Mouse (Mus musculus): ENCODE measurements at regions not wholly inside any gene's neighbourhood (a gene's known extent, or its start where the extent isn't known, plus 50 kb on each side); places are given as distances from the start of the nearest gene placed in this dataset.

- TF ChIP-seq CHD2 (IDR thresholded peaks at IDR 0.05; ENCODE audit: low read depth, low read length) (no peak), HCFC1 (IDR thresholded peaks at IDR 0.05; ENCODE audit: borderline replicate concordance, insufficient read depth, low read length) (no peak), ZC3H11A (IDR thresholded peaks at IDR 0.05; ENCODE audit: borderline replicate concordance, low read depth, low read length) (no peak), ZNF384 (IDR thresholded peaks at IDR 0.05; ENCODE audit: low read depth, low read length) (no peak), MAFK (IDR thresholded peaks at IDR 0.05; ENCODE audit: insufficient read depth, low read depth, low read length) (no peak)
These were observed 69.1 kb upstream of the Ccnd1 start for GRCm38 (mm10) chr7:145008662-145009333.

GRCm38 (mm10) chr7:145007216-145007615, 67.5 kb upstream of the Ccnd1 start:
- Histone ChIP-seq H3K9me3 (ENCODE audit: control insufficient read depth, insufficient read depth, low read depth, low read length) (no peaks in the 10 kb centered on the region), H3K9ac (ENCODE audit: insufficient read depth, low read depth, low read length, poor library complexity, severe bottlenecking) (no peak overlapping the region), H3K36me3 (ENCODE audit: control insufficient read depth, insufficient read depth, low read length, poor library complexity, severe bottlenecking) (no peaks in the 10 kb centered on the region), H3K4me3 (ENCODE audit: insufficient read depth in 1 of 2, low read depth in 1 of 2, low read length in 2 of 2, poor library complexity in 1 of 2, severe bottlenecking in 1 of 2) (no peak overlapping the region), H3K27ac (ENCODE audit: insufficient read depth, low read depth, low read length, poor library complexity, severe bottlenecking) (no peak overlapping the region), H3K4me1 (ENCODE audit: control insufficient read depth in 2 of 2, insufficient read depth in 2 of 2, low read length in 2 of 2, poor library complexity in 1 of 2) (peaks cover 0 to 2% of the 10 kb centered on the region in 2 experiments; a peak in 1 of 4 replicates)
- no peak for TF ChIP-seq MAFK (IDR thresholded peaks at IDR 0.05; ENCODE audit: insufficient read depth, low read depth, low read length)
- TF ChIP-seq ZC3H11A (IDR thresholded peaks at IDR 0.05; ENCODE audit: borderline replicate concordance, low read depth, low read length) = no peak
- TF ChIP-seq ZNF384 (IDR thresholded peaks at IDR 0.05; ENCODE audit: low read depth, low read length) = no peak
- TF ChIP-seq CHD2 (IDR thresholded peaks at IDR 0.05; ENCODE audit: low read depth, low read length) = no peak
- no peak for TF ChIP-seq HCFC1 (IDR thresholded peaks at IDR 0.05; ENCODE audit: borderline replicate concordance, insufficient read depth, low read length)
- no peak for DNase-seq (ENCODE audit: low read depth, low spot score)
- in situ Hi-C loops (cut with MboI; ENCODE audit: low sequenced_read_pairs in 2 of 2, unreplicated experiment in 2 of 2) = no loop called here

More at GRCm38 (mm10) chr7:145008662-145009333, 69.1 kb upstream of the Ccnd1 start:
- no peak for DNase-seq (ENCODE audit: low read depth, low spot score)
- Histone ChIP-seq H3K4me1 (ENCODE audit: control insufficient read depth in 2 of 2, insufficient read depth in 2 of 2, low read length in 2 of 2, poor library complexity in 1 of 2) (peaks cover 0 to 2% of the 10 kb centered on the region in 2 experiments; a peak in 1 of 4 replicates), H3K36me3 (ENCODE audit: control insufficient read depth, insufficient read depth, low read length, poor library complexity, severe bottlenecking) (no peaks in the 10 kb centered on the region), H3K4me3 (ENCODE audit: insufficient read depth in 1 of 2, low read depth in 1 of 2, low read length in 2 of 2, poor library complexity in 1 of 2, severe bottlenecking in 1 of 2) (no peak overlapping the region), H3K27ac (ENCODE audit: insufficient read depth, low read depth, low read length, poor library complexity, severe bottlenecking) (no peak overlapping the region), H3K9ac (ENCODE audit: insufficient read depth, low read depth, low read length, poor library complexity, severe bottlenecking) (no peak overlapping the region), H3K9me3 (ENCODE audit: control insufficient read depth, insufficient read depth, low read depth, low read length) (no peaks in the 10 kb centered on the region)
- in situ Hi-C loops (cut with MboI; ENCODE audit: low sequenced_read_pairs in 2 of 2, unreplicated experiment in 2 of 2) = no loop called here

- no peak for TF ChIP-seq ZNF384 (IDR thresholded peaks at IDR 0.05; ENCODE audit: low read depth, low read length)
These were observed 61.9 kb upstream of the Ccnd1 start for GRCm38 (mm10) chr7:145001503-145002084.

GRCm38 (mm10) chr7:144999741-145000140, 60.0 kb upstream of the Ccnd1 start:
- Histone ChIP-seq H3K4me3 (ENCODE audit: insufficient read depth in 1 of 2, low read depth in 1 of 2, low read length in 2 of 2, poor library complexity in 1 of 2, severe bottlenecking in 1 of 2) (no peak overlapping the region), H3K9ac (ENCODE audit: insufficient read depth, low read depth, low read length, poor library complexity, severe bottlenecking) (no peak overlapping the region), H3K27ac (ENCODE audit: insufficient read depth, low read depth, low read length, poor library complexity, severe bottlenecking) (no peak overlapping the region), H3K9me3 (ENCODE audit: control insufficient read depth, insufficient read depth, low read depth, low read length) (no peaks in the 10 kb centered on the region), H3K4me1 (ENCODE audit: control insufficient read depth in 2 of 2, insufficient read depth in 2 of 2, low read length in 2 of 2, poor library complexity in 1 of 2) (no peaks in the 10 kb centered on the region), H3K36me3 (ENCODE audit: control insufficient read depth, insufficient read depth, low read length, poor library complexity, severe bottlenecking) (no peaks in the 10 kb centered on the region)
- no peak for DNase-seq (ENCODE audit: low read depth, low spot score)
- TF ChIP-seq HCFC1 (IDR thresholded peaks at IDR 0.05; ENCODE audit: borderline replicate concordance, insufficient read depth, low read length) (no peak), MAFK (IDR thresholded peaks at IDR 0.05; ENCODE audit: insufficient read depth, low read depth, low read length) (no peak), CHD2 (IDR thresholded peaks at IDR 0.05; ENCODE audit: low read depth, low read length) (no peak), ZC3H11A (IDR thresholded peaks at IDR 0.05; ENCODE audit: borderline replicate concordance, low read depth, low read length) (no peak), ZNF384 (IDR thresholded peaks at IDR 0.05; ENCODE audit: low read depth, low read length) (no peak)
- in situ Hi-C loops (cut with MboI; ENCODE audit: low sequenced_read_pairs in 2 of 2, unreplicated experiment in 2 of 2) = no loop called here

More at GRCm38 (mm10) chr7:145001503-145002084, 61.9 kb upstream of the Ccnd1 start:
- Histone ChIP-seq H3K9me3 (ENCODE audit: control insufficient read depth, insufficient read depth, low read depth, low read length) (no peaks in the 10 kb centered on the region), H3K36me3 (ENCODE audit: control insufficient read depth, insufficient read depth, low read length, poor library complexity, severe bottlenecking) (no peaks in the 10 kb centered on the region), H3K4me1 (ENCODE audit: control insufficient read depth in 2 of 2, insufficient read depth in 2 of 2, low read length in 2 of 2, poor library complexity in 1 of 2) (no peaks in the 10 kb centered on the region), H3K4me3 (ENCODE audit: insufficient read depth in 1 of 2, low read depth in 1 of 2, low read length in 2 of 2, poor library complexity in 1 of 2, severe bottlenecking in 1 of 2) (no peak overlapping the region), H3K9ac (ENCODE audit: insufficient read depth, low read depth, low read length, poor library complexity, severe bottlenecking) (no peak overlapping the region), H3K27ac (ENCODE audit: insufficient read depth, low read depth, low read length, poor library complexity, severe bottlenecking) (no peak overlapping the region)
- in situ Hi-C loops (cut with MboI; ENCODE audit: low sequenced_read_pairs in 2 of 2, unreplicated experiment in 2 of 2) = no loop called here
- no peak for DNase-seq (ENCODE audit: low read depth, low spot score)
